Mouse (Mus musculus): ENCODE results near the gene Zc2hc1c.
"Not testable (repeated sequence)": the region's sequence is repeated elsewhere in the genome, so short reads cannot be mapped to it uniquely, and the experiment has no call there.

Zc2hc1c gene

GRCm38 (mm10) chr12:85288486-85289156 lies at the start of gene Zc2hc1c:
Gene Zc2hc1c (plus strand): TSS chr12:85288591.
- in situ Hi-C loops (cut with MboI), result no loop called here

GRCm38 (mm10) chr12:85252083-85252482 lies 36.3 kb upstream of the Zc2hc1c start:
- in situ Hi-C loops (cut with MboI), result no loop called here

GRCm38 (mm10) chr12:85256074-85256751 lies 32.2 kb upstream of the Zc2hc1c start:
- in situ Hi-C loops (cut with MboI), result no loop called here

GRCm38 (mm10) chr12:85257008-85257639 lies 31.3 kb upstream of the Zc2hc1c start:
- in situ Hi-C loops (cut with MboI), result no loop called here

GRCm38 (mm10) chr12:85262489-85262888 lies 25.9 kb upstream of the Zc2hc1c start:
- in situ Hi-C loops (cut with MboI), result no loop called here

- in situ Hi-C loops (cut with MboI), result no loop called here
These were observed 25.2 kb upstream of the Zc2hc1c start for GRCm38 (mm10) chr12:85263190-85263589.

- in situ Hi-C loops (cut with MboI), result no loop called here
These were observed 23.9 kb upstream of the Zc2hc1c start for GRCm38 (mm10) chr12:85264531-85264930.

- in situ Hi-C loops (cut with MboI), result no loop called here
These were observed 23.5 kb upstream of the Zc2hc1c start for GRCm38 (mm10) chr12:85264940-85265339.

GRCm38 (mm10) chr12:85266248-85266647 lies 22.1 kb upstream of the Zc2hc1c start:
- in situ Hi-C loops (cut with MboI), result no loop called here

GRCm38 (mm10) chr12:85269821-85270220 lies 18.6 kb upstream of the Zc2hc1c start:
- in situ Hi-C loops (cut with MboI), result no loop called here

GRCm38 (mm10) chr12:85270319-85270718 lies 18.1 kb upstream of the Zc2hc1c start, which contains the start of gene Mlh3:
Gene Mlh3 (minus strand): TSS chr12:85270599.
- in situ Hi-C loops (cut with MboI), result no loop called here

GRCm38 (mm10) chr12:85271132-85271842 lies 17.1 kb upstream of the Zc2hc1c start:
- in situ Hi-C loops (cut with MboI), result no loop called here

- in situ Hi-C loops (cut with MboI), result no loop called here
These were observed 16.6 kb upstream of the Zc2hc1c start for GRCm38 (mm10) chr12:85271843-85272206.

- in situ Hi-C loops (cut with MboI), result no loop called here
These were observed 14.9 kb upstream of the Zc2hc1c start for GRCm38 (mm10) chr12:85273508-85273907.

- in situ Hi-C loops (cut with MboI), result no loop called here
These were observed 12.1 kb upstream of the Zc2hc1c start for GRCm38 (mm10) chr12:85276273-85276672.

GRCm38 (mm10) chr12:85278919-85279318 lies 9.5 kb upstream of the Zc2hc1c start:
- in situ Hi-C loops (cut with MboI), result no loop called here

GRCm38 (mm10) chr12:85279396-85280080 lies 8.9 kb upstream of the Zc2hc1c start:
- in situ Hi-C loops (cut with MboI), result no loop called here

GRCm38 (mm10) chr12:85280105-85280844 lies 8.1 kb upstream of the Zc2hc1c start:
- in situ Hi-C loops (cut with MboI), result no loop called here

GRCm38 (mm10) chr12:85280845-85281651 lies 7.3 kb upstream of the Zc2hc1c start:
- in situ Hi-C loops (cut with MboI), result no loop called here

GRCm38 (mm10) chr12:85281756-85282155 lies 6.6 kb upstream of the Zc2hc1c start:
- in situ Hi-C loops (cut with MboI), result not testable (repeated sequence)
